Mouse (Mus musculus): ENCODE data around the gene Usp40.

Usp40 gene

DNA sequence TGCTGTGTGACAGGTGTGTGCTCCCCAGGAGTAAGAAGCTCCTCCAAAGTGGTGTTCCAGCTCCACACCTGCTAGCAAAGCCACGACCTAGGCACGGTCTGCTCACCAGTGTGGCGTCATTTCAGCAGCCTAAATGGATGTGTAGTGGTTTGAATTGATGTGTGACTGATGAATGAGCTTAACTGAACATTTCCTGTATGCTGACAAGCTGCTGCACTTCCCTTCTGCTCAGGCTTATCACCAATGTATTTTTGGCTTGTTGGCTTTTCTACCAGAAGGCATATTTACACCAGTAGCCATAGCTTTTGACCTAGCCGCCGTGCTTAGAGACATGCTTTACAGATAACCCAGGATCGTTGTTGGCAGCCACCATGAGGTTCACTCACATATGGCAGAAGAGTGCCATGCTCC, 60.7 kb downstream of the Usp40 start:
- no peak for DNase-seq (ENCODE audit: low read depth, low spot score)

DNA sequence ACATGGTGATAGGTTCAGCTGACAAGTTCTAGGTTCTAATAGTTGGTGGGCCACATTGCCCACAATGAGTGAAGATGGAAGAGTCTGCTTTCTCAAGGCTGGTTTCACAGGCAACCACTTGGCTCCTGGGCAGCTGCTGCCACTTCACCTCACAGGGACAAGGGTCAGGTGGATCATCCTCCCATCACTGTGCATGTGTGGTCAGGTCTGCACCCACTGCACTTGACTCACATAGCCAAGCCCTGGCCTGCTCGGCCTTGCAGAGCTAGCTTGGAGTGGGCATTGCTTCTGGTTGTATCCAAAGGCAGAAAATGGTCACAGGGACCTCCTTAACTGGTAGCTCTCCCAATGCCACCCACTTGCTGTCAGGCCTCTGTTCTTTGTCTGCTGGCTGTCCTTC, 66.6 kb downstream of the Usp40 start:
- DNase-seq (ENCODE audit: low read depth, low spot score): no peak

DNA sequence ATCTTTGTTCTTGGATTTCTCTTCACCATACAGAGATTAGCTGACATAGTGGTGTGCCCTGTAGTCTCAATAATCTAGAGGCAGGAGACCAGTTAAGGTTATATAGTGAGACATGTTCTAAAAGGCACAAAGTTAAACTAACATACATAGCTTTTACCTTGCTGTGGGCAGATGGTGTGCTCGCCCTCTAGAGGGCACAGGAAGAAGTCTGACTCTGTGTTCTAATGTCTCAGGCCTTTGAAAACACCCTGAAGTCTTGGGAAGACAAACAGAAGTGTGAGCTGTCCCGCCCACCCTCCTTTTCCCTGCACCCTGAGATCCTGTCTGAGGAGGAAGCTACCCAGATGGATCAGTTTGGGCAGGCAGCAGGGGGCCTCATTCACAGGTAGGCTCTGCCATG, 71.8 kb downstream of the Usp40 start:
- DNase-seq (ENCODE audit: low read depth, low spot score): no peak

DNA sequence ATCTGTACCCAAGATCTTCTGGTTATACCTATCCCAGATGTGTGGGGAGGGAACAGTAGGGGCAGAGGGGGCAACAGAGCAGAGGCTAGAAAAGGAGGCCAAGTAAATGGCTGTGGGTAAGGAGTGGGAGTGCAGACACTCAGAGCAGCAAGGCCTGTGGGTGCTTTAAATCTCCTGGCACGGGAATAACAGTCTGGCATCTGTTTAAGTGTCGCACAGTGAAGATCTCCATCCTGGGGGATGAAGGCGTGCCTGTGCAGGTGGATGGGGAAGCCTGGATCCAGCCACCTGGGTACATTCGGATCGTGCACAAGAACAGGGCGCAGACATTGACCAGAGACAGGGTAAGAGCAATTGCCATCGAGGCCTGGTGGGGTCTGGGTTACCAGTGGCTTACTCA, 72.3 kb downstream of the Usp40 start:
- DNase-seq (ENCODE audit: low read depth, low spot score): no peak

DNA sequence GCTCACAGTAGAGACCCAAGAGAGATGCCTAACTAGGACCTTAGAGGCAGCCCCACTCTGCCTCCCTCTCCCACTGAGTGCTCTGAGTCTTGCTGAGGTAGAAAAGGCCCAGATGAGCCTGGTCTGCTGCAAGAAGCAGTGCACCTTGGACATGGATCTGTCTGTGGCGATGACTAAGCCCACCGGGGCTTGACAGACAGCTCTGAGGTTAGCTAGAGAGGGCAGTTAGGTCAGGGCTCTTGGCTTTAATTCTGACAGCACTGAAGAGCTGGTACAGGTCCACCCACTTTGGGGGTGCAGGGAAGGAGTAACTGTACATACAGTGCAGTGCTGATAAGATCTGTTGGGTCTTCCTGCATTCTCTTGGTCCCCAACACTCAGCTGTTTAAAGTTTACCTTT, 72.8 kb downstream of the Usp40 start:
- no peak for DNase-seq (ENCODE audit: low read depth, low spot score)

DNA sequence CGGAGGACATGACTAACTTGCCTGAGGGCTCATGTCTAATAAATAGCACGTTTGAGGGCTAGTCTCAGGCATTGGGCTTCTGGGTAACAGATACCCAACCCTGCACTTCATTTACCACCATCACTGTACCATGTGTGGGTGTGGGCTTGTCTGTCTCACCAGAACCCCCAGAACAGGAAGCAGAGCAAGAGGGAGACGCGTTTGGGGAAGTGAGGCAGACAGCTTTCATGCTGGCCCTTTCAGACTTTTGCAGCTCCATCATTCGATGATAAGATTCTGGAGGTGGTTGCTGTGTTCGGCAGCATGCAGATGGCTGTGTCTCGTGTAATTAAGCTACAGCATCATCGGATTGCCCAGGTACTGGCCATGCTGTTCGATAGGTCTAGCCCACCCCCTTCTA, 73.3 kb downstream of the Usp40 start:
- DNase-seq (ENCODE audit: low read depth, low spot score): no peak

DNA sequence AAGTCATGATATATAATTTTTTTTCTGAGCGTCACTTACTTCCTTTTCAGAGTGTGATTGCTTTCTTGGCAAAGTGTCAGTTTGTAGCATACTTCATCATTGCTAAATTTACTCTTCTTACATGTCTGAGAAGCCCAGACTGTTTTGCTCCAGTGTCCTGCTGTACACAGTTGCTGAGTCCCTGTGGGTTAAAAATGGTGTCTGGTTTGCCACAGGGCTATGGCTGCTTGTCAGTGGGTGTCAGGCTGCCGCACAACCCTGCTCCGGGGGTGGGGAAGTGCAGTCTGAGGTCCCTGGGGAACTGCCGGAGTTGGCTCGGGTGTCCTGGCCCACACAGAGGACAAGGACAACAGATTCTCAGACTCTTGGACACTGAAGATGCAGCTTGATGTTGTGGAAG, 75.3 kb downstream of the Usp40 start:
- DNase-seq (ENCODE audit: low read depth, low spot score): no peak

DNA sequence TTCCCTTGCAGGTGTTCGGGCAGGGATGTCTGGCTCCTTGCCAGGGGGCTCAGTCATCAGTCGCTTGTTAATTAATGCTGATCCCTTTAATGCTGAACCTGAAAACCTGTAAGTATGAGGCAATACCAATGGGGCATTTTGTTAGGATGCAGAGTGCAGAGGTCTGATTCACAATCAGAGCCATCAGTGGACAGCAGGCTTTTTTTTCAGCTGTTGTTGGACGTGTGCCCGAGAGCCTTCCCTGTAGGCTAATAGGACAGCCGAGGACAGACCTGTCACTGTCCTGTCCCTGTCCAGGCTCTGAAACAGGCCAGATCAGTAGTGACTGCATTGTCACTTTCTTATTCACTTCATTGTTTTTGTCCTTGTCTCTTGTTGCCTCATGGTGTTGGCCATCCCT, 78.6 kb downstream of the Usp40 start:
- no peak for DNase-seq (ENCODE audit: low read depth, low spot score)

DNA sequence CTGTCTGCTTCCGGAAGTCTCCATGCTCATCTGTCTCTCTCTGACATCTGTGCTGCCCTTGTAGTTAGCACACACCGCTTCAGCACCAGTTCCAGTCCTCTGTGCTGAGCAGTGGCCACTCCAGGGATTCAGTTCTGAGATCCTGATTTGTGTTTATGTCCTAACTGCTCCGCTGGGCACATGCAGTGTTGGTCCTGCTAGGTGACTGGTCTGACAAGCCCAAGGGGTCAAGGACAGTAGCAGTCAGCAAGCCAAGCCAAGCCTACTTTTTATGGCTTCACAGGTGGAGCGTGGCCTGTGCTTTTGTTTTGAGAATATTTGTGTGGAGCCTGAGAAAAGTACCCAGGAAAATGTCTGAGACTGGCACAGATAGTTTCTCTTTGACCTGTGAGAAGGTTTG, 83.5 kb downstream of the Usp40 start:
- DNase-seq (ENCODE audit: low read depth, low spot score): no peak

DNA sequence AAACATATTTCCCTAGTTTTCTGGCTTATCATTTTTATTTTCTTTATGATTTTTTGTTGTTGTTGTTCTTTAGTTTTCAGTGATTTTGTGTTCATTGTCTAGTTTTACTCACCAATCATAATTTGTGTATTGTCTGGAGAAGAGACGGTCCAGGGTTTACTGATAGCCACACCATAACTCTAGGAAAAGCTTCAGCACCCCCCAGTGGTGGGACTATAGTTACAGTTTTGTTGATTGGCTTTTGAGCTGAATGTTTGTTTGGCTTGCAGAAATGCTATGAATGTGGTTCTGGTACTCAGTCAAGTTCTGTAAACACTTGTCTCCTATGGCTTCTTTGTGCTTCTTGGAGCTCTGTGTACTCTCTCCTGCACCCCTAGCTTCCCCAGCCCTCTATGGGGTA, 85.7 kb downstream of the Usp40 start:
- no peak for DNase-seq (ENCODE audit: low read depth, low spot score)

DNA sequence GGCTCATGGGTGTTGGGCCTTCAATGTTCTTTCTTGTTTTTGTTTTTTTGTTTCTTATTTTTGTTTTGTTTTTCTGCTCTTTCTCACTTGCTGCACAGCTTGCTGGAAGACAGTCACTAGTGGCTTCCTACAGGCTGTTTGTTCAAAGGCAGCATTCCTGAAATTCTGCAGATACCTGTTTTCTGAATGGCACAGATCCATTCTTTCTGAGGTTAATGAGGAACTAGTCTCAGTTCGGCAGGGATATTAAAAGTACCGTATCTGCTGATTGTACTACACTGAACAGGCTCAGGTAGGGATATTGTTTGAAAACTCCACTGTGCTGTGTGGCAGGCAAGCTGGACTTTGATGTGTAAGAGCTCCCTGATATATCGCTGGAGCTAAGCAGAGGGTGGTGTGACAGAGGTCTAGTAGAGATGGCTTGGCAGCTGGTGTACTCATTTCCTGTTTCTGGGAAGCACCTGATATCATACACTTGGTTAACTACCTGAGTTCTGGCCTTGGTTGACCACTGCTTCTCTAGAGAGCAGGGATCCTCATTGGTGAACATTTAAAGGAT, 88.2 kb downstream of the Usp40 start:
- DNase-seq (ENCODE audit: low read depth, low spot score): no peak

DNA sequence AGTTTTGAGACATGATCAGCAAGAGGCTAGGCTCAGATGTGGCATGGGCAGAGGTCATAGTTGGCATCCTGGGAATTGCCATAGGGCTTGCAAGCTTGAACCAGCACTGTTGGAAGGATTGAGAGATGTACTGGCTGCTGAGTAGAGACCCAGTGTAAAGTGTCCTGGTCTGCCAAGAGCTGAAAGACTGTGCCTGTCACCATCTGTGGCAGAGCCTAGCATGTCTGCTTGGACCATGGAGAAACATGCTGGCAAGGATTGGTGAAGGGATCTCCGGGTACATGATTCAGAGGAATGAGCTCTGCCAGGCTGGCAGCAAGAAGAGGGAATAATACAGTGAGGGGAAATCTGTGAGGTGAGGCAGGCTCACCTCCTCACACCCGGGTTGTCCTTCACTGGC, 90.3 kb downstream of the Usp40 start:
- DNase-seq (ENCODE audit: low read depth, low spot score): no peak

DNA sequence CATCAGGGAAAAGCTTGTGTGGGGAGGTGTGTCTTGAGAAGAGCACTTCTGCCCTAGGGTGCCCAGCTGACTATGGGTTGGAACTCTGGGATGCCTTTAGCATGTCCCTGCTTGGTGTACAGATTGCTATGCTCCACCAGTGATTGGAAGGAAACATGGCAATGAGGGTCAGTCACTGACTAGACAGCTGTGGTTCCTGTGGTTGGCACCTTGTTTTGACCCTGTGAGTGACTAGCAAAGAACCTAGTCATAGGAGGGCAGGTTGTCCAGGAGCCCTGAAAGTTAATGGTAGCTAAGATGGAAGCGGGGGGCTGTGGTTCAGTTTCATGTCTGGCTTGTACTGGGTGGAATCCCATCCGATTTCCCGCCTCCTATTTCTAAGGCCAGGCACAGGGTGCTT, 91.0 kb downstream of the Usp40 start:
- no peak for DNase-seq (ENCODE audit: low read depth, low spot score)

DNA sequence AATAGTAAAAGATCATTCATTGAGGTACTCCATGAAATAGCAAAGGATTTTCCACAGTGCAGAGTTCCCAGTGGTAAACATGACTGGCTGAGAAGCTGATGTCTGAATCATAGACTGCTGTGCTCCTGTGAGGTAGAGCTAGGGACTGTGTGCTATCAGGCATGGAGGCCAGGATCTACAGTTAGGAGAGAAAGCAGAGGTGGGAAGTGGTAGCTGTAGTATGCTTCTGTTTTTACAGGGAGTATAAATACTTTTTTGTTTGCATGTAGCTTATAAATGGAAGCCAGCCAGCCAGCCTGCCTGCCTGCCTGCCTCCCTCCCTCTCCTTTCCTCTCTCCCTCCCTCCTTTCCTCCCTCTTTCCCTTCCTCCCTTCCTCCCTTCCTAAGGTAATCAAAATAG, 95.0 kb downstream of the Usp40 start:
- DNase-seq (ENCODE audit: low read depth, low spot score): no peak

DNA sequence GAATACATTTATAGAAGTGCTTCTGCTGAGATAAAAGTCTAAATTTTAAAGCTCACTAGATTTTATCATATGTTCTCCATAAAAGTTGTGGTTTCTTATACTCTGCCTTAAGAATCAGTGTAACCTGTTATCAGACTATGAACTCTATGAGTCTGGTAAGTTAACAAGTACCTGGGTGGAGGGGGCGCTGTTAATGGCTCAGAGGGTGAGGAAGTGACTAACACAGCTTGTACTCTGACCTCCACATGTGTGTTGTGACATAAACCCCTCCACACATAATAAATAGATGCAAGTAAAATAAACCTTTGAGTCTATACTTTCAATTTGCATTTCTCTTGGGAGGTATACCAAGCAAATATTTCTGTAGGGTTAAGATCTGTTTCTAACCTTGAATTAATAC, 97.9 kb downstream of the Usp40 start:
- DNase-seq (ENCODE audit: low read depth, low spot score): no peak

DNA sequence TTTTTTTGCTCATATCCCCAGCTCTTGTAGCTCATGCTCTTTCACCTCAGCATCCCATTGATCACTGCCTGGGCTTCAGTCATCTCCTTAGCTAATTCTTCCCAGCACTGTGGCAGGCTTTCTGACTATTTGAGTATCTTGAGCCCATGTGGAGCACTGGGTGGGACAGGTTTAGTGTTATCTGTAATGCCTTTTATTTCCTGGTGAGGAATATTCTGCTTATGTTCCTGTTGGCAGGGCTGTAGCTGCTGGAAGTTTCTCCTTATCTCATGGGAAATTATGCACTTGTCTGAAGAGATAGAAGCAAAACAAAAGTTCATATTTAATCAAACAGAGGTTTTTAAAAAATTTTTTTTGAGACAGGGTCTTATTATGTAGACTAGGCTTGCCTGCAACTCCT, 98.8 kb downstream of the Usp40 start:
- DNase-seq (ENCODE audit: low read depth, low spot score): no peak

DNA sequence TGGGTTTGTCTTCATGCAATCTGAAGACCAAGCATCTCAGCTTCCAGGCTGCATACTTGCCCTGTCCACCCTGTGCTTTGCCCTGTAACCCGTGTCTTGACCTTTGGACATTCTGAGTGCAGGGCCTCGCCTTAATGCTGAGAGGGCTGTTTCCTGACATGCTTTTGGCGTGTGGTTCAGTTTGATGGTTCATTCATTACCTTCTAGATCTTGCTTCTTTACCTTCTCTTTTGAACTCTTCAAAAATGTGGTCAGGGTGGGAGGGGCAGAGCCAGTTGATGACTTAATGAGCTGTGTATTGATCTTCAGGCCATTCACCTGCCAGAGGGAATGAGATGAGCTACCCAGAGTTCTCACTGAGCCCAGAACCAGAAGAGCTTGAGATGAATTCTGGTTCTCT, 99.6 kb downstream of the Usp40 start:
- no peak for DNase-seq (ENCODE audit: low read depth, low spot score)

DNA sequence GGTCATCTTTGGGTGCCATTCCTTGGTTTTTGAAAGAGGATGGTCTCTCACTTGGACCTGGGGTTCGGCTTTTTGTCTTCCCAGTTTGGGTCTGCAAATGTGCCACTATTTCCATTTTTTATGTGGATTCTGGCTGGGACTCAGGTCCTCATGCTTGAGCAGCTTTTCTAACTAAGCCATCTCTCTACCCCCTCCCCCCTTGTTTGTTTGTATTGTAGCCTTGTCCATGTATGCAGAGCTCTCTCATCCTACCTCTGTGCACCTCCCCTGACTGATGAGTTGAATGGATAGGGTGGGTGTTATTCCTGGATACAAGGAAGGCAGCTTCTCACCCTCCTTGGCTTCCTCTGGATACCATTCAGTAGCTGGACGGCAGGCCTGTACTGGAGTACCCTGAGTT, 100.3 kb downstream of the Usp40 start:
- no peak for DNase-seq (ENCODE audit: low read depth, low spot score)

DNA sequence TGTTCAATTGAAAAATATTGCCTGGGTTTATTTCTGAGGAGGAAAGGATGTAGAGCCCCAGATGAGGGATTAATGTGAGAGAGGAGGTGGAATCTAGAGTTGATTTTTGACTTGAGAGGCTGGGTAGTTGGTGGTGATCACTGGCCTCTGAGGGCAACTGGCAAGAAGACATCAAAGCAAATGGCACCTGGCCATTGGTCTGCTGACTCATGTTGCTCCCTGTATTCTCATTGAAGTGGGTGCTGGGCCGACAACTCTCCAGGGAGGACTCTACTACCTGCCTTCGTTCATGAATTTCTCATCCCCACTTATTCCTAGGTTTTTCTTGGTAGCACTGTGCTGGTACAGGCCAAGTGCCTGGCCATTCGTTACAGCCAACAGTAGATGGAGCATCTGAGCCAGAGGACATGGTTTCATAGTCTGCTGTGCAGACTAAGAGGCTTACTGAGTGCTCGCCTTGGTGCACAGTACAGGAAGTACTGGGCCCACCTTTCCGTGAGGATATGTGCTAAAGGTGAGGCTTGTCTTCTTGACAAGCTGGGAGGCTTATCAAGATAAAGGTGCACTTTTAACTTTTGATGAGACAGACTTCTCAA, 101.9 kb downstream of the Usp40 start:
- DNase-seq (ENCODE audit: low read depth, low spot score): no peak

DNA sequence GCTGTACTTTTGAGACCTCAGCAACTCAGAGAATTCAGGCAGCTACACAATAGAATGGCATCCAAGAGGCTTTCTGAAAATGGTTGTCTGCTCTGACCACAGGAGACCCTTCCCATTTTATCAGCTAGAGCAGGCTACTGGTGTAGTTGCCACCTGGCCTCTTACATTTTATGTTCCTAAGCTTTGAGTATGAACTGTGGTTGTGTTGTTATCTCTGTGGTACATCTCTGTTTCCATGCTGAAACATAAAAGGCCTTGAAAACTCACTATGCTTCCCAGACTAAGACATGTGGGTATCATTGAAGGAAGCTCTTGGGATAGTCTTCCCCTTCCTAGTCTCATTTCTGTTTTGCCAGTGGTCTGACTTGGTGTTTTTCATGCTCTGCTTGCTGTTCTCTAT, 106.2 kb downstream of the Usp40 start:
- no peak for DNase-seq (ENCODE audit: low read depth, low spot score)

DNA sequence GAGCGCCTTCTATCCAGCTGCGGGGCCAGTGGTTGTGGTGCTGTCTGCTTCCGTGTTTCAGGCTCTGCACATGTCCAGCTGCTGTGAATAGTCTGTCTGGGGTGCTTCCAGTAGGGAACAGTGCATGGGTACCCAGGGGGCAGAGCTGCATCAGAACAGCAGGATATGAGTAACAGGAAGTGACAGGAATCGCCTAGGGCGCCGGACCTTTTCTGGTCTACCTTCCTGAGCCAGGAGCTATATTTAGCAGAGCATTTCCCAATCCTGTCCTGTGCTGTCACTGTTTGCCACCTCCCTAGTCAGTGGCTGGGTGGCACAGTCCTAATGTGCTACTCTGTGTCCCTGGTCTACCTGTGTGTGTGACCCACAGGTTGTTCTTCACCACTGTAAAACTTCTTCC, 107.4 kb downstream of the Usp40 start:
- DNase-seq (ENCODE audit: low read depth, low spot score): no peak

DNA sequence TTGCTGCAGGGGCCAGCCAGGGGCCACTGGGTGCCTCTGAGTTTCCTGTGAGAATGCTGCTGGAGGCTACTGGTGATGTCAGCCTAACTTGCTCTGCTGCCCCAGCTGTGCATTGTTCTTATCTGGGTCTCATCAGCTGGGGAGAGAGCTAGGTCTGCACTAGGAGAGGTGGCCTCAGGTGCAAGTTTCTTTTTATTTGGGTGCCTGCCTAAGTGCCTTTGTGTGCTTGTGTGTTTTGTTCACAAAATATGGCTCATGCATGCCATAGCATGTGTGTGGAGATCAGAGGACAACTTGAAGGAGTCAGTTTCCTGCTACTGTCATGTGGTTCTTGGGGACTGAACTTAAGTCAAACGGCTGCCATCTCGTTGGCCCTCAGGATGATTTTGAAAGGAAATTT, 108.7 kb downstream of the Usp40 start:
- DNase-seq (ENCODE audit: low read depth, low spot score): no peak

DNA sequence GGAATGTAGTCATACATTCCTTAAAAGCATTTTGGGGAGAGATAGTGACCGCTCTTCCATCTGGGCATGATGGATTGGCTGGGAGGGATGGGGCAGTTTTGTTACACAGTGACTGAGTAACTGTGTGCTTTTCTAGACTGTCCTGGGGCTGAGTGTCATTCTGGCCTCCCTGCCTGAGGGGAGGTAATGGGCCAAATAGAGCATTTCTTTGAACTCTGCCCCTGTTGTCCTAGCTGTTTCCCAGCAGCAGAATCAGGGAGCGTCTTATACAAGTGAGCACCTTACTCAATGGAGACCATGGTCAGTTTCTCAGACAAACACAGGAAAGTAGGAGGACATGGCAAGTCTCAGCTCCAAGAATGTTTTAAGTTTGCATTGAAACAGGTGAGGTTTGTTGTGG, 111.4 kb downstream of the Usp40 start:
- DNase-seq (ENCODE audit: low read depth, low spot score): no peak

All from WW6 (cell line).